Mouse (Mus musculus) Patski (cell line): Measurements from ENCODE around the gene Plin5. TPM values are rescaled to one million over a fixed set of nuclear protein-coding genes. Genes with fewer than 3 reads are reported as not detected.

Source experiments
- ATAC-seq: fragments of 100-300 bp; one replicate; pipeline ENCODE4 v1.8.0; 2021
- CTCF ChIA-PET: fragments of 350-600 bp; sonication (Branson Sonifier 250); formaldehyde crosslinking; loops from one replicate; lab custom pipeline; 2022; ENCODE audit warnings: inconsistent platforms; lab: Charles Lee
- POLR2A ChIA-PET: fragments of 350-600 bp; sonication (Branson Sonifier 250); formaldehyde crosslinking; loops from one replicate; lab custom pipeline; 2022; ENCODE audit warnings: antibody characterized with exemption, inconsistent platforms; lab: Charles Lee
- DNase-seq: peaks from one replicate; pipeline ENCODE4 v3.0.0-alpha.2; 2011; ENCODE audit warnings: low read depth, low spot score
- H3K27me3 ChIP-seq: fragments of 371-371 bp; one replicate; pipeline ENCODE4 v1.5.1; 2021
- CTCF ChIP-seq: fragments of 100-300 bp; IDR thresholded peaks from one replicate; pipeline ENCODE4 v1.5.1; 2021
- in situ Hi-C: fragments of 300-500 bp; cut with MboI; formaldehyde crosslinking; loops from 3 replicates; pipeline ENCODE4 v1.11.1; 2018; ENCODE audit warnings: low pct_unique_long_range_greater_than_20kb, mixed read lengths
- polyA plus RNA-seq: library from polyadenylated mRNA; unstranded; gene quantifications from one replicate; pipeline ENCODE4 v1.2.3, GENCODE M21; 2021

Gene Plin5
- polyA plus RNA-seq, 1 experiment from 2014 or later = 0.55 TPM

GRCm38 (mm10) chr17:56133457-56134363 is 16.3 kb upstream of the Plin5 start:
- ATAC-seq = no peak
- ChIA-PET CTCF (interaction anchor here (0.6 to 3.1 kb wide), 9 partner anchors 13 to 122 kb away, joined by 3 to 12 read pairs (median 4); partner anchors contain the start of gene Plin5), POLR2A (no interaction called here)
- DNase-seq = no peak
- in situ Hi-C loops = loop anchor here (5.0 kb wide), 1 partner anchor 119 kb away; no protein-coding TSS in a partner anchor
- peaks cover under 1% of the 10 kb centered on the region for H3K27me3 ChIP-seq
- no peak for TF ChIP-seq CTCF

- POLR2A ChIA-PET = no interaction called here
- CTCF ChIA-PET = interaction anchor here (1.1 to 3.1 kb wide), 4 partner anchors 16 to 123 kb away, joined by 3 to 12 read pairs (median 5); partner anchors contain the start of gene Plin5
- no peak for ATAC-seq
Measured at GRCm38 (mm10) chr17:56132661-56133060, 15.3 kb upstream of the Plin5 start.

DNA sequence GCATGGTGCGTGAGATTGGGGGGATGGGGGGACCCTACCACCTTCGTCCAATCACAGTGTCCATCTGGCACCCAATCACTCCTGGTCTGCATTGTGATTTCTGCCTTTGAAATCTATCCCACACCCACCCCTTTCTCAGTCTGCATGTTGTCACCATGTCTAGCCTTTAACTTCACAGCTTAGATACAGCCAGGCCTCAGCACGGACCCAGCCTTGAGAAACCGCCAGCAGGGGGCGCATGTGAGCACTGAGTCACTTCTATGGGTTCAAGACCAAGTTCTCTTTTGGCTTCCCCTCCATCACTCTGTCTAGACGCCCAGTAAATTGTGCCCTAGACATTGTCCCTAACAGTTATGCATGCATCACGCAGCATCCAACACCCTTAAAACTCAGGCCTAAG is 14.4 kb upstream of the Plin5 start:
- no peak for TF ChIP-seq CTCF
- no peaks in the 10 kb centered on the region for H3K27me3 ChIP-seq
- ChIA-PET CTCF (interaction anchor here (0.8 to 1.9 kb wide), 4 partner anchors 18 to 124 kb away, joined by 3 to 11 read pairs (median 8); no protein-coding TSS in a partner anchor), POLR2A (no interaction called here)
- in situ Hi-C loops = loop anchor here (5.0 kb wide), 1 partner anchor 120 kb away; no protein-coding TSS in a partner anchor
- no peak for DNase-seq
- no peak for ATAC-seq

More at GRCm38 (mm10) chr17:56132661-56133060, 15.3 kb upstream of the Plin5 start:
- DNase-seq = no peak
- H3K27me3 ChIP-seq = no peaks in the 10 kb centered on the region
- no peak for TF ChIP-seq CTCF
- in situ Hi-C loops = loop anchor here (5.0 kb wide), 1 partner anchor 120 kb away; no protein-coding TSS in a partner anchor

- ChIA-PET POLR2A (no interaction called here), CTCF (interaction anchor here (0.7 to 2.4 kb wide), 7 partner anchors 19 to 133 kb away, joined by 3 to 11 read pairs (median 5); no protein-coding TSS in a partner anchor)
- DNase-seq (no peak), ATAC-seq (no peak)
- TF ChIP-seq CTCF = no peak
- in situ Hi-C loops = loop anchor here (5.0 kb wide), 1 partner anchor 121 kb away; no protein-coding TSS in a partner anchor
- H3K27me3 ChIP-seq = peaks cover 2% of the 10 kb centered on the region
Measured at GRCm38 (mm10) chr17:56131136-56131535, 13.7 kb upstream of the Plin5 start.

GRCm38 (mm10) chr17:56128246-56128645 is 10.8 kb upstream of the Plin5 start:
- in situ Hi-C loops = loop anchor here (5.0 kb wide), 1 partner anchor 34 kb away; the partner anchor contains the start of gene Tnfaip8l1
- POLR2A ChIA-PET = no interaction called here
- ATAC-seq (no peak), DNase-seq (no peak)
- H3K27me3 ChIP-seq = peaks cover 3% of the 10 kb centered on the region
- CTCF ChIA-PET = no interaction called here
- no peak for TF ChIP-seq CTCF

DNA sequence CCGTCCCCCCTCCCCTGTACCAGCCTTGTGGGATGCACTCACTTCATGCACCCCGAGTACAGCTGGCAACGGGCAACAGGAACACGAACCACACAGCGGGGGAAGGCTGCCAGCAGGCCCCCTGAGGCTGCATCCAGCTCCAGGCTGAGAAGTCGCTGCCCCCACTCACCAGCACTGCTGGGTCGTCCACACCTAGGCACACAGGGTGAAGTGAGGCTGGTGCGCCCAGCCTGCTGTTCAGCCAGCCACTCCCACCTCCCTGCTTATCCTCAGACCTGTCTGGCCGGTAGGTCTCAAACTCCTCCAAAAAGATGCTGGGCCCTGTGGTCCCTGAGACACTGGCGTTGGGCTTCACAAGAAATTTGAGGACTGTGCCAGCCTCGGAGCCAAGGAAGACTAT is 8.8 kb upstream of the Plin5 start:
- ATAC-seq (no peak), DNase-seq (no peak)
- POLR2A ChIA-PET = no interaction called here
- peaks cover 7% of the 10 kb centered on the region for H3K27me3 ChIP-seq
- TF ChIP-seq CTCF = no peak
- CTCF ChIA-PET = interaction anchor here (2.2 kb wide), 1 partner anchor 34 kb away, joined by 7 read pairs; no protein-coding TSS in a partner anchor
- in situ Hi-C loops = loop anchor here (5.0 kb wide), 1 partner anchor 36 kb away; the partner anchor contains the start of gene Tnfaip8l1

DNA sequence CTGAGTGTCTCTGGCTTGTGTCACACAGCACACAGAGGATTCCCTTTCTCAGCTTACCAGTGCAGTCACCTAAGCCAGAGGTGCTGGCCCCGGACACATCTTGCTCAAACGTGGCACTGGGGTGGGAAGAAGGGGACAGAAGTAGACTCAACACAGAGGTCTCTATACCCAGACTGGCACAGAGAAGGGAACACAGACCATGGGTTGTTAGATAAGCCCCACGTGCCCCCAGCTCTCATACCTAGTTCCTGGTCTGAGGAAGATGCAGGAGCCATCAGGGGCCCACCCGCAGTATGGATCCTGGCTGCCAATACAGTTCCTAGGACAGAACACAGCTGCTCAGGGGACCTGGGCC is 7.9 kb upstream of the Plin5 start:
- CTCF ChIA-PET = interaction anchor here (0.7 to 2.2 kb wide), 5 partner anchors 9 to 130 kb away, joined by 3 to 7 read pairs (median 3); no protein-coding TSS in a partner anchor
- in situ Hi-C loops = loop anchor here (5.0 kb wide), 1 partner anchor 37 kb away; the partner anchor contains the start of gene Tnfaip8l1
- no peak for DNase-seq
- H3K27me3 ChIP-seq = peaks cover 12% of the 10 kb centered on the region
- TF ChIP-seq CTCF = no peak
- ATAC-seq = no peak
- POLR2A ChIA-PET = no interaction called here

- no peak for ATAC-seq
- POLR2A ChIA-PET = no interaction called here
Measured at GRCm38 (mm10) chr17:56124377-56125275, 7.2 kb upstream of the Plin5 start.

DNA sequence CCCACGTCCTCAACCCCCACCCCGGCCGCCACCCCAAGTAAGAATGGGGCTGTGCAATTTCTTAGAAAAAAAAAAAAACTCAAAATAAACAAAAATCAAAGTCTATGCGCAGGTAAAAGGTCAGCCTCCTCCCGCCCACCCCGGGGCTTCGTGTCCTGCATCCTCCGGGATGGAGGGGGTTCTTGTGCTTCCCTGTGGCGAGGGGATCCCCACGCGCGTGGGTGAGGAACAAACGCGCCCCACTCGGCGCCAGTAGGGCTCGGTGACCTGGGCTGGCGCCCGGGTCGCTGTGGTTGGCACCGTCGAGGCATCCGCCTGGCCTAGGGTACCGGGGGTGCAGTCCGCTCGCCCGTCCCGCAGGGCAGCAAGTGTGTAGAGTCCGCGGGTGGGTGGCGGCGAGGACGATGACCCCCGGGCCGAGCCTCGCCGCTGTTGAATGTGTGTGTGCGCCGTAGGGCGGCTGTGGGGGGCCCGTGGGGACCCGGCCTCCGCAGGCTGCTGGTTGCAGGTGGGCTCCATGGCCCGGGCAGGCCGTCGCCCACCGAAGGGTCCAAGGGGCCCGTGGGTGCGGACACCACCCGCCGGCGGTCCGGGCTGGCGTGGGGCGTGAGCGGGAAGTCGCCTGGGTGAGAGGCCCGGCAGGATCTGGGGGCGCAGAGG is 6.4 kb upstream of the Plin5 start:
- CTCF ChIA-PET = no interaction called here
- peaks cover 19% of the 10 kb centered on the region for H3K27me3 ChIP-seq
- POLR2A ChIA-PET = no interaction called here
- no peak for DNase-seq
- ATAC-seq = no peak
- in situ Hi-C loops = no loop called here
- TF ChIP-seq CTCF = no peak

More at GRCm38 (mm10) chr17:56124377-56125275, 7.2 kb upstream of the Plin5 start:
- no peak for DNase-seq
- no peak for TF ChIP-seq CTCF
- peaks cover 19% of the 10 kb centered on the region for H3K27me3 ChIP-seq
- in situ Hi-C loops = loop anchor here (5.0 kb wide), 1 partner anchor 38 kb away; the partner anchor contains the start of gene Tnfaip8l1
- CTCF ChIA-PET = interaction anchor here (0.7 to 2.2 kb wide), 5 partner anchors 9 to 131 kb away, joined by 3 to 7 read pairs (median 3); no protein-coding TSS in a partner anchor
